In genomic region chr10:24132273-24132672, GRCm38 (mm10) we compare ENCODE assay signal across 8 mouse cellular contexts. TPM values are rescaled to one million over a fixed set of nuclear protein-coding genes. Genes with fewer than 3 reads are reported as not detected.
DNase-seq lines count a peak whose midpoint lies in the region; ATAC-seq and TF ChIP-seq lines count a peak whose summit lies in the region.

No protein-coding gene starts in this region.

- H3K27me3 ChIP-seq in heart, embryonic 11.5 days (ENCODE audit: control insufficient read depth, insufficient read depth, low read length): no peaks in the 10 kb centered on the region
- H3K27me3 ChIP-seq in lung, embryonic 14.5 days (ENCODE audit: insufficient read depth, low read length): no peaks in the 10 kb centered on the region
- H3K27me3 ChIP-seq in hindbrain, embryonic 13.5 days: no peaks in the 10 kb centered on the region

- H3K9me3 ChIP-seq in heart, embryonic 11.5 days (replicated peaks; ENCODE audit: control insufficient read depth, low read length): no peaks in the 10 kb centered on the region
- H3K9me3 ChIP-seq in lung, embryonic 14.5 days (ENCODE audit: low read depth, low read length): no peaks in the 10 kb centered on the region
- H3K9me3 ChIP-seq in hindbrain, embryonic 13.5 days: no peaks in the 10 kb centered on the region

- ATAC-seq in heart, embryonic 11.5 days (replicated peaks; ENCODE audit: insufficient number of reproducible peaks, low FRiP score, low TSS enrichment): no peak
- peak; percentile 81; the same call in 1 of the 2 replicates for ATAC-seq in lung, embryonic 14.5 days (ENCODE audit: insufficient read depth)
- ATAC-seq in granulocyte monocyte progenitor cell, adult 5-6 weeks (replicated peaks; ENCODE audit: poor library complexity, severe bottlenecking): no peak
- ATAC-seq in hindbrain, embryonic 13.5 days (ENCODE audit: low FRiP score): no peak

- no peak for TF ChIP-seq CTCF in lung, embryonic 14.5 days (IDR thresholded peaks at IDR 0.05; ENCODE audit: low read depth)

- peak overlapping the region; percentile 42 for H3K4me2 ChIP-seq in heart, embryonic 11.5 days
- H3K4me2 ChIP-seq in lung, embryonic 14.5 days: peak overlapping the region; percentile 51
- H3K4me2 ChIP-seq in hindbrain, embryonic 13.5 days: no peak overlapping the region

- H3K4me3 ChIP-seq in heart, embryonic 11.5 days (ENCODE audit: low read depth, low read length): no peak overlapping the region
- H3K4me3 ChIP-seq in lung, embryonic 14.5 days (ENCODE audit: low read depth, low read length): no peak overlapping the region
- no peak overlapping the region for H3K4me3 ChIP-seq in hindbrain, embryonic 13.5 days

- peaks cover 7% of the 10 kb centered on the region; the same call in 1 of the 2 replicates for H3K4me1 ChIP-seq in heart, embryonic 11.5 days (ENCODE audit: control insufficient read depth, insufficient read depth, low read length)
- H3K4me1 ChIP-seq in lung, embryonic 14.5 days (ENCODE audit: insufficient read depth): peaks cover 4% of the 10 kb centered on the region; the same call in 1 of the 2 replicates
- H3K4me1 ChIP-seq in hindbrain, embryonic 13.5 days (replicated peaks): no peaks in the 10 kb centered on the region

- 0 out of 2 replicates have a peak overlapping the region, but pooled peaks have one; percentile 39 for H3K9ac ChIP-seq in heart, embryonic 11.5 days (ENCODE audit: low read depth, low read length)
- no peak overlapping the region for H3K9ac ChIP-seq in lung, embryonic 14.5 days
- no peak overlapping the region for H3K9ac ChIP-seq in hindbrain, embryonic 13.5 days

- DNase-seq in heart, adult 18-20 months: no peak
- peak; percentile 86 for DNase-seq in ES-CJ7 (ENCODE audit: low read depth, low spot score)
- DNase-seq in kidney, adult 18-20 months: peak; percentile 59
- DNase-seq in lung, embryonic 14.5 days: peak; percentile 61
- no peak for DNase-seq in right cerebral cortex, postnatal 4 days

- H3K36me3 ChIP-seq in heart, embryonic 11.5 days (ENCODE audit: control insufficient read depth, insufficient read depth, low read length): no peaks in the 10 kb centered on the region
- H3K36me3 ChIP-seq in lung, embryonic 14.5 days (ENCODE audit: insufficient read depth): no peaks in the 10 kb centered on the region
- H3K36me3 ChIP-seq in hindbrain, embryonic 13.5 days: no peaks in the 10 kb centered on the region

- H3K27ac ChIP-seq in heart, embryonic 11.5 days (ENCODE audit: low read depth, low read length): no peak overlapping the region
- H3K27ac ChIP-seq in lung, embryonic 14.5 days (ENCODE audit: low read depth): peak overlapping the region; percentile 73
- no peak overlapping the region for H3K27ac ChIP-seq in hindbrain, embryonic 13.5 days

- WGBS in heart, embryonic 11.5 days (ENCODE audit: insufficient replicate concordance): 22% methylated on average over 5 of the region's 5 CpGs
- WGBS in lung, embryonic 14.5 days: 14% methylated on average over 5 of the region's 5 CpGs
- WGBS in hindbrain, embryonic 13.5 days: 10% methylated on average over 5 of the region's 5 CpGs

RNA-seq across cellular contexts. Expression of gene Stx7, which starts 16.8 kb away (rescaled TPM):
- polyA plus RNA-seq in heart, embryonic 11.5 days (2014; fragmentation: Nextera tagmentation; extraction: Ambion mirVana): 89.8 and 99.4 TPM in 2 replicates
- 10 to 100 TPM; 44.9 to 51.8 TPM for total RNA-seq in heart, adult 18-20 months (2021)
- polyA plus RNA-seq in lung, embryonic 14.5 days (2014; fragmentation: Nextera tagmentation; extraction: Ambion mirVana): 76.1 and 77.8 TPM in 2 replicates
- 47.3 and 48.3 TPM in 2 replicates for total RNA-seq in granulocyte monocyte progenitor cell, adult 5-6 weeks (2014; fragmentation: Nextera tagmentation)
- total RNA-seq in granulocyte monocyte progenitor cell, adult 5-6 weeks (2017): 60.2 and 67.6 TPM in 2 replicates
- polyA plus RNA-seq in hindbrain, embryonic 13.5 days (2015; fragmentation: Nextera tagmentation; extraction: Ambion mirVana): 273 and 279 TPM in 2 replicates

RNA-seq across cellular contexts. Expression of gene Taar9, which starts 22.9 kb away (rescaled TPM):
- not detected in 2 replicates for polyA plus RNA-seq in heart, embryonic 11.5 days (2014; fragmentation: Nextera tagmentation; extraction: Ambion mirVana)
- total RNA-seq in heart, adult 18-20 months (2021): not detected
- polyA plus RNA-seq in lung, embryonic 14.5 days (2014; fragmentation: Nextera tagmentation; extraction: Ambion mirVana): not detected in 2 replicates
- not detected in 2 replicates for total RNA-seq in granulocyte monocyte progenitor cell, adult 5-6 weeks (2014; fragmentation: Nextera tagmentation)
- not detected in 2 replicates for total RNA-seq in granulocyte monocyte progenitor cell, adult 5-6 weeks (2017)
- polyA plus RNA-seq in hindbrain, embryonic 13.5 days (2015; fragmentation: Nextera tagmentation; extraction: Ambion mirVana): not detected in 2 replicates

RNA-seq across cellular contexts. Expression of gene Taar8c, which starts 30.6 kb away (rescaled TPM):
- not detected in 2 replicates for polyA plus RNA-seq in heart, embryonic 11.5 days (2014; fragmentation: Nextera tagmentation; extraction: Ambion mirVana)
- total RNA-seq in heart, adult 18-20 months (2021): not detected
- polyA plus RNA-seq in lung, embryonic 14.5 days (2014; fragmentation: Nextera tagmentation; extraction: Ambion mirVana): not detected in 2 replicates
- total RNA-seq in granulocyte monocyte progenitor cell, adult 5-6 weeks (2014; fragmentation: Nextera tagmentation): not detected in 2 replicates
- total RNA-seq in granulocyte monocyte progenitor cell, adult 5-6 weeks (2017): not detected in 2 replicates
- not detected in 2 replicates for polyA plus RNA-seq in hindbrain, embryonic 13.5 days (2015; fragmentation: Nextera tagmentation; extraction: Ambion mirVana)

RNA-seq across cellular contexts. Expression of gene Taar8b, which starts 40.2 kb away (rescaled TPM):
- polyA plus RNA-seq in heart, embryonic 11.5 days (2014; fragmentation: Nextera tagmentation; extraction: Ambion mirVana): not detected in 2 replicates
- total RNA-seq in heart, adult 18-20 months (2021): not detected
- not detected in 2 replicates for polyA plus RNA-seq in lung, embryonic 14.5 days (2014; fragmentation: Nextera tagmentation; extraction: Ambion mirVana)
- total RNA-seq in granulocyte monocyte progenitor cell, adult 5-6 weeks (2014; fragmentation: Nextera tagmentation): not detected in 2 replicates
- total RNA-seq in granulocyte monocyte progenitor cell, adult 5-6 weeks (2017): not detected in 2 replicates
- not detected in 2 replicates for polyA plus RNA-seq in hindbrain, embryonic 13.5 days (2015; fragmentation: Nextera tagmentation; extraction: Ambion mirVana)

RNA-seq across cellular contexts. Expression of gene Taar8a, which starts 56.0 kb away (rescaled TPM):
- polyA plus RNA-seq in heart, embryonic 11.5 days (2014; fragmentation: Nextera tagmentation; extraction: Ambion mirVana): not detected in 2 replicates
- total RNA-seq in heart, adult 18-20 months (2021): not detected
- polyA plus RNA-seq in lung, embryonic 14.5 days (2014; fragmentation: Nextera tagmentation; extraction: Ambion mirVana): not detected in 2 replicates
- total RNA-seq in granulocyte monocyte progenitor cell, adult 5-6 weeks (2014; fragmentation: Nextera tagmentation): not detected in 2 replicates
- total RNA-seq in granulocyte monocyte progenitor cell, adult 5-6 weeks (2017): not detected in 2 replicates
- polyA plus RNA-seq in hindbrain, embryonic 13.5 days (2015; fragmentation: Nextera tagmentation; extraction: Ambion mirVana): not detected in 2 replicates

Comparison
In these comparisons a context has a peak if more than half of its experiments do, and no peak if none do; other contexts are left out.
1. DNase-seq: peak in ES-CJ7 (single experiment), kidney, adult 18-20 months (single experiment) and lung, embryonic 14.5 days (single experiment); none in heart, adult 18-20 months (0 of 2) and right cerebral cortex, postnatal 4 days (single experiment).